Mouse (Mus musculus): ENCODE data around the gene Dot1l.

DNA sequence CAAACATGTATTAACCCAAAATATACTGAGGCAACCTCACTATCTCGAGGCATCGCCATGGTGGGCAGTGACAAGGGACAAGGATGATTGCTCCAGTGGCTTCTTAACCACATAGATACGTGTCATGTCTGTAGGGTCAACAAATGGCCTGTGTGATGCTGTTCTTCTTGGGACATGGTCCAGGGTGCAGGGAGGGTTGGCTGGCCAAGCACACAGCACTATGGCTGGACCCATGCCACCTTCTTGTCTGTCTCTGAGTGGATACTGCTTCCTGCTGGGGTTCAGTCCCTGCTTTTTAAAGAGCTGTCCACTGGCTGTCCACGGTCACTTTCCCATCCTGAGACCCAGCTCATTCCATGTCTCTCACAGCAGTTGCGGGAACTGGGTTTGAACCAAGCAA, 22.1 kb downstream of the Dot1l start:
- TF ChIP-seq GATA1 (IDR thresholded peaks at IDR 0.05; ENCODE audit: low read length) = no peak
- TF ChIP-seq TAL1 (IDR thresholded peaks at IDR 0.05; ENCODE audit: low read length) = no peak
